Mouse (Mus musculus) liver, postnatal 0 days (tissue): ENCODE measurements at regions not wholly inside any gene's neighbourhood (a gene's known extent, or its start where the extent isn't known, plus 50 kb on each side); places are given as distances from the start of the nearest gene placed in this dataset.

ENCODE experiments used
- CTCF ChIP-seq: sonication (generic); IDR thresholded peaks from 2 replicates; pipeline ENCODE4 v1.5.1; 2016; ENCODE audit warnings: antibody characterized with exemption, low read depth
- EP300 ChIP-seq: IDR thresholded peaks from 2 replicates; pipeline ENCODE4 v1.6.1; 2016; ENCODE audit warnings: antibody characterized with exemption, low read depth, mild to moderate bottlenecking

DNA sequence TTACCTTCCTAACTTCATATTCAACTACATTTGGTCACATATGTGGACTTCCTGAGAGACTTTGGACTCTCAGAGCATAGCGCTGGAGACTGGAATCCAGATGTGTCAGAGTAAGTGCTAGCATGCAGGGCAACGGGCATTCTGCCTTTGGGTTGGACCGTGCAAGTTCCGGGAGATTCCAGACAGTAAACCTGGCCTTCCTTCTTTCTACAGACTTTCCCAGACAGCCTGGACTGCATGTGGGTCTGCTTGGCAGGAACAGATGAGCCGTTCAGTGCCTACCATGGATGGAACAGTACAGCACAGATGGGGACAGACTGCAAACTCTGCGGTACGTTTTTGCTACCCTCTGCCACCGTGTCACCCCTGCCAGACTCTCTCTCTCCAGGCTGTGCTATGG, 66.8 kb upstream of the Cnih3 start:
- TF ChIP-seq CTCF (no peak), EP300 (no peak)
